Mouse (Mus musculus): ENCODE measurements at regions not wholly inside any gene's neighbourhood (a gene's known extent, or its start where the extent isn't known, plus 50 kb on each side); places are given as distances from the start of the nearest gene placed in this dataset.

GRCm38 (mm10) chr2:147927792-147928670, 118.7 kb downstream of the Foxa2 start:
- peak; percentile 72; the same call in 1 of the 2 replicates for ATAC-seq (ENCODE audit: insufficient number of reproducible peaks, low FRiP score, low TSS enrichment)

- ATAC-seq (ENCODE audit: insufficient number of reproducible peaks, low FRiP score, low TSS enrichment), result no peak
These were observed 119.9 kb downstream of the Foxa2 start for GRCm38 (mm10) chr2:147926861-147927260.

GRCm38 (mm10) chr2:147907341-147907740, 139.4 kb downstream of the Foxa2 start:
- ATAC-seq (ENCODE audit: insufficient number of reproducible peaks, low FRiP score, low TSS enrichment), result no peak

GRCm38 (mm10) chr2:147905759-147906740, 140.7 kb downstream of the Foxa2 start:
- ATAC-seq (ENCODE audit: insufficient number of reproducible peaks, low FRiP score, low TSS enrichment), result no peak

GRCm38 (mm10) chr2:147905118-147905517, 141.7 kb downstream of the Foxa2 start:
- ATAC-seq (ENCODE audit: insufficient number of reproducible peaks, low FRiP score, low TSS enrichment), result no peak

- ATAC-seq (ENCODE audit: insufficient number of reproducible peaks, low FRiP score, low TSS enrichment), result no peak
These were observed 147.5 kb downstream of the Foxa2 start for GRCm38 (mm10) chr2:147899236-147899635.

- ATAC-seq (ENCODE audit: insufficient number of reproducible peaks, low FRiP score, low TSS enrichment), result 0 out of 2 replicates have a peak, but pooled peaks have one; percentile 27
These were observed 151.1 kb downstream of the Foxa2 start for GRCm38 (mm10) chr2:147895691-147896090.

- no peak for ATAC-seq (ENCODE audit: insufficient number of reproducible peaks, low FRiP score, low TSS enrichment)
These were observed 152.6 kb downstream of the Foxa2 start for GRCm38 (mm10) chr2:147894213-147894612.

GRCm38 (mm10) chr2:147886191-147886590, 160.6 kb downstream of the Foxa2 start:
- ATAC-seq (ENCODE audit: insufficient number of reproducible peaks, low FRiP score, low TSS enrichment), result no peak

GRCm38 (mm10) chr2:147877907-147878306, 168.9 kb downstream of the Foxa2 start:
- no peak for ATAC-seq (ENCODE audit: insufficient number of reproducible peaks, low FRiP score, low TSS enrichment)

GRCm38 (mm10) chr2:147877543-147877904, 169.2 kb downstream of the Foxa2 start:
- ATAC-seq (ENCODE audit: insufficient number of reproducible peaks, low FRiP score, low TSS enrichment), result no peak

GRCm38 (mm10) chr2:147876708-147877542, 169.8 kb downstream of the Foxa2 start:
- no peak for ATAC-seq (ENCODE audit: insufficient number of reproducible peaks, low FRiP score, low TSS enrichment)

- no peak for ATAC-seq (ENCODE audit: insufficient number of reproducible peaks, low FRiP score, low TSS enrichment)
These were observed 173.8 kb downstream of the Foxa2 start for GRCm38 (mm10) chr2:147872972-147873371.

GRCm38 (mm10) chr2:147851186-147851802, 195.5 kb downstream of the Foxa2 start:
- no peak for ATAC-seq (ENCODE audit: insufficient number of reproducible peaks, low FRiP score, low TSS enrichment)

- no peak for ATAC-seq (ENCODE audit: insufficient number of reproducible peaks, low FRiP score, low TSS enrichment)
These were observed 199.6 kb downstream of the Foxa2 start for GRCm38 (mm10) chr2:147846968-147847749.

GRCm38 (mm10) chr2:147845256-147845655, 201.5 kb downstream of the Foxa2 start:
- no peak for ATAC-seq (ENCODE audit: insufficient number of reproducible peaks, low FRiP score, low TSS enrichment)

- no peak for ATAC-seq (ENCODE audit: insufficient number of reproducible peaks, low FRiP score, low TSS enrichment)
These were observed 205.8 kb downstream of the Foxa2 start for GRCm38 (mm10) chr2:147840936-147841335.

- no peak for ATAC-seq (ENCODE audit: insufficient number of reproducible peaks, low FRiP score, low TSS enrichment)
These were observed 208.2 kb downstream of the Foxa2 start for GRCm38 (mm10) chr2:147838613-147839012.

GRCm38 (mm10) chr2:147830551-147830950, 216.2 kb downstream of the Foxa2 start:
- no peak for ATAC-seq (ENCODE audit: insufficient number of reproducible peaks, low FRiP score, low TSS enrichment)
